Mouse (Mus musculus) myocyte (in vitro differentiated cells): ENCODE measurements around the gene Spon1. TPM values are rescaled to one million over a fixed set of nuclear protein-coding genes. Genes with fewer than 3 reads are reported as not detected.

Experiments
- H3K27me3 ChIP-seq: one replicate; pipeline ENCODE4 v1.6.1; 2011; ENCODE audit not compliant: control insufficient read depth, insufficient read depth, insufficient read length
- H3K36me3 ChIP-seq: one replicate; pipeline ENCODE4 v1.6.1; 2011; ENCODE audit not compliant: control insufficient read depth, insufficient read depth
- H3K4me2 ChIP-seq: one replicate; pipeline ENCODE4 v1.6.1; 2011; ENCODE audit warnings: low read depth, control low read depth
- H3K4me3 ChIP-seq: one replicate; pipeline ENCODE4 v1.5.1; 2011; ENCODE audit warnings: mild to moderate bottlenecking, control low read depth, moderate library complexity
- H3K79me2 ChIP-seq: one replicate; pipeline ENCODE4 v1.6.1; 2011; ENCODE audit not compliant: control insufficient read depth, insufficient read depth
- H3ac ChIP-seq: one replicate; pipeline ENCODE4 v1.6.1; 2011; ENCODE audit not compliant: control insufficient read depth, insufficient read length
- CEBPB ChIP-seq: IDR thresholded peaks from 2 replicates; pipeline ENCODE4 v1.6.1; 2011; ENCODE audit warnings: mild to moderate bottlenecking, moderate library complexity; ENCODE audit not compliant: poor library complexity, insufficient read depth, severe bottlenecking
- E2F4 ChIP-seq: IDR thresholded peaks from one replicate; pipeline ENCODE4 v1.6.1; 2011; ENCODE audit warnings: mild to moderate bottlenecking, control low read depth, moderate library complexity; ENCODE audit not compliant: insufficient read depth
- MAX ChIP-seq: IDR thresholded peaks from one replicate; pipeline ENCODE4 v1.6.1; 2011; ENCODE audit warnings: low read depth, mild to moderate bottlenecking, control low read depth
- MYOD1 ChIP-seq, 3 experiments: IDR thresholded peaks; one replicate each; pipeline ENCODE4 v1.6.1; 2011; ENCODE audit warnings: control low read depth in 2 of 3, low read depth in 2 of 3, mild to moderate bottlenecking in 2 of 3, moderate library complexity in 1 of 3; ENCODE audit not compliant: insufficient read length in 2 of 3, control insufficient read depth in 1 of 3
- MYOG ChIP-seq, 3 experiments: IDR thresholded peaks; one replicate each; pipeline ENCODE4 v1.6.1; 2011; ENCODE audit warnings: control low read depth in 2 of 3, low read depth in 2 of 3, mild to moderate bottlenecking in 2 of 3; ENCODE audit not compliant: insufficient read length in 2 of 3, control insufficient read depth in 1 of 3, insufficient read depth in 1 of 3
- POLR2A ChIP-seq: IDR thresholded peaks from one replicate; pipeline ENCODE4 v1.6.1; 2011; ENCODE audit warnings: low read depth, mild to moderate bottlenecking, control low read depth, moderate library complexity; ENCODE audit not compliant: insufficient read length
- POLR2AphosphoS2 ChIP-seq: IDR thresholded peaks from one replicate; pipeline ENCODE4 v1.6.1; 2011; ENCODE audit warnings: low read depth, control low read depth; ENCODE audit not compliant: insufficient read length
- REST ChIP-seq: IDR thresholded peaks from one replicate; pipeline ENCODE4 v1.6.1; 2011; ENCODE audit warnings: mild to moderate bottlenecking, control low read depth, moderate library complexity; ENCODE audit not compliant: insufficient read depth, insufficient read length
- SRF ChIP-seq: IDR thresholded peaks from one replicate; pipeline ENCODE4 v1.6.1; 2011; ENCODE audit warnings: low read depth; ENCODE audit not compliant: control insufficient read depth, insufficient read length
- TCF12 ChIP-seq: IDR thresholded peaks from one replicate; pipeline ENCODE4 v1.6.1; 2011; ENCODE audit warnings: mild to moderate bottlenecking, control low read depth; ENCODE audit not compliant: poor library complexity, insufficient read depth, severe bottlenecking
- TCF3 ChIP-seq: IDR thresholded peaks from one replicate; pipeline ENCODE4 v1.6.1; 2011; ENCODE audit warnings: low read depth, control low read depth; ENCODE audit not compliant: insufficient read length
- USF1 ChIP-seq: IDR thresholded peaks from one replicate; pipeline ENCODE4 v1.6.1; 2011; ENCODE audit warnings: low read depth, mild to moderate bottlenecking, control low read depth, moderate library complexity
- polyA plus RNA-seq: library from polyadenylated mRNA; unstranded; fragments of >200 nt; fragmentation: generic; extraction: Trizol; gene quantifications from one replicate; pipeline ENCODE4 v1.2.1, GENCODE M21; 2012; ENCODE audit warnings: missing spikeins

The Spon1 gene
- polyA plus RNA-seq, 1 experiment = 0.04 TPM

DNA sequence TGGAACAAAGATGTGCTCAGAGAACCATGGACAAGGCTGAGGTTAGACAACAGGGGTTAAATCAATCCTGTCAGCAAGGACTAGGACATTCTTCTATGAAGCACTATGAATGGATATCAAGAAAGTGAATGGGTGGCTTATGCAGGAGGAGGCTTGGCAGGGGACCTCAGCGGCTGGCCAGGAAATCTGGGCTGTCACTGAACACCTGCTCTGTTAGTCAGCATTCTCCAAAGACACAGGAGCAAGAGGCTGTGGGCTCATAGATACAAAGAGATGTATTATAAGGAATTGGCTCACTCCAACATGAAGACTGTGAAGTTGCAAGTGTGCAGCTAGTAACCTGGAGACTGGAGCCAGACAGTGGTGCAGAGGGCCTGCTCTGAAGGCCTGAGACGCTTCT, 154.3 kb downstream of the Spon1 start:
- TF ChIP-seq E2F4 = no peak
- TF ChIP-seq MAX = no peak
- no peak for TF ChIP-seq TCF12
- no peak for TF ChIP-seq MYOD1 (IDR thresholded peaks at IDR 0.05; ENCODE audit: control insufficient read depth in 1 of 3, insufficient read length in 2 of 3, low read depth in 2 of 3)
- TF ChIP-seq TCF3 = no peak
- TF ChIP-seq USF1 = no peak
- TF ChIP-seq POLR2A = no peak
- TF ChIP-seq SRF = no peak
- TF ChIP-seq REST = no peak
- no peak for TF ChIP-seq MYOG (IDR thresholded peaks at IDR 0.05; ENCODE audit: control insufficient read depth in 1 of 3, insufficient read depth in 1 of 3, insufficient read length in 2 of 3, low read depth in 2 of 3)
- TF ChIP-seq POLR2AphosphoS2 = no peak
- TF ChIP-seq CEBPB = no peak
- no peaks in the 10 kb centered on the region for H3K36me3 ChIP-seq

GRCm38 (mm10) chr7:113924561-113924960, 158.8 kb downstream of the Spon1 start:
- no peak overlapping the region for H3ac ChIP-seq
- H3K27me3 ChIP-seq = no peaks in the 10 kb centered on the region
- TF ChIP-seq MAX = no peak
- no peak for TF ChIP-seq POLR2A
- no peak for TF ChIP-seq REST
- TF ChIP-seq USF1 = no peak
- no peak for TF ChIP-seq TCF12
- no peak for TF ChIP-seq E2F4
- no peak for TF ChIP-seq SRF
- no peak for TF ChIP-seq TCF3
- TF ChIP-seq MYOG (IDR thresholded peaks at IDR 0.05; ENCODE audit: control insufficient read depth in 1 of 3, insufficient read depth in 1 of 3, insufficient read length in 2 of 3, low read depth in 2 of 3) = no peak
- TF ChIP-seq POLR2AphosphoS2 = no peak
- no peak for TF ChIP-seq CEBPB
- TF ChIP-seq MYOD1 (IDR thresholded peaks at IDR 0.05; ENCODE audit: control insufficient read depth in 1 of 3, insufficient read length in 2 of 3, low read depth in 2 of 3) = no peak
- H3K4me2 ChIP-seq = no peak overlapping the region
- no peak overlapping the region for H3K4me3 ChIP-seq
- H3K36me3 ChIP-seq = no peaks in the 10 kb centered on the region
- no peaks in the 10 kb centered on the region for H3K79me2 ChIP-seq

More for the DNA sequence above, 154.3 kb downstream of the Spon1 start:
- Histone ChIP-seq H3K79me2 (no peaks in the 10 kb centered on the region), H3K4me2 (no peak overlapping the region), H3ac (no peak overlapping the region), H3K27me3 (no peaks in the 10 kb centered on the region), H3K4me3 (no peak overlapping the region)

DNA sequence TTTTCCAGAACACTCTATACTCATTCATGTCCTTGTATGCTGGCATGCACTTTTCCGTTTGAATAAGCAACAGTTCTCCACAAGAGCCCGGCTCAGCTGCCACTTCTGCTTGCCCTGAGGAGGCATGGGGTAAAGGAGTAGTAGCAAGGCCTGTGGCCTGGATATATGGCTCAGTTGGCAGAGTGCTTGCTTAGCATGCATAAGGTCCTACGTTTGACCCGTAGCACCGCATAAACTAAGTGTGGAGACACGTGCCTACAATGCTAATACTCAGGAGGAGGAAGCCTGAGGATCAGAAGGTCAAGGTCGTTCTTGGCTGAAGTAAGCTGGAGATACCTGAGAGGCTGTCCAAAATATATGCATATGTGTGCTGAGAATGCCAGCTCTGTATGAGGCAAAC, 185.1 kb downstream of the Spon1 start:
- H3K4me2 ChIP-seq = peak overlapping the region; percentile 24
- no peaks in the 10 kb centered on the region for H3K36me3 ChIP-seq
- H3K79me2 ChIP-seq = no peaks in the 10 kb centered on the region
- no peak overlapping the region for H3ac ChIP-seq
- H3K27me3 ChIP-seq = no peaks in the 10 kb centered on the region
- TF ChIP-seq POLR2A (no peak), MYOD1 (IDR thresholded peaks at IDR 0.05; ENCODE audit: control insufficient read depth in 1 of 3, insufficient read length in 2 of 3, low read depth in 2 of 3) (no peak), REST (no peak), MYOG (IDR thresholded peaks at IDR 0.05; ENCODE audit: control insufficient read depth in 1 of 3, insufficient read depth in 1 of 3, insufficient read length in 2 of 3, low read depth in 2 of 3) (no peak), CEBPB (no peak), USF1 (no peak), POLR2AphosphoS2 (no peak), TCF3 (no peak)
- no peak overlapping the region for H3K4me3 ChIP-seq

- Histone ChIP-seq H3K4me2 (no peak overlapping the region), H3ac (no peak overlapping the region), H3K4me3 (no peak overlapping the region), H3K36me3 (no peaks in the 10 kb centered on the region), H3K27me3 (no peaks in the 10 kb centered on the region), H3K79me2 (no peaks in the 10 kb centered on the region)
- no peak for TF ChIP-seq REST
- no peak for TF ChIP-seq MAX
- no peak for TF ChIP-seq TCF12
- no peak for TF ChIP-seq E2F4
Measured at GRCm38 (mm10) chr7:113955431-113955830, 189.6 kb downstream of the Spon1 start.

- no peak for TF ChIP-seq REST
- TF ChIP-seq MYOD1 (IDR thresholded peaks at IDR 0.05; ENCODE audit: control insufficient read depth in 1 of 3, insufficient read length in 2 of 3, low read depth in 2 of 3) = no peak
- no peak for TF ChIP-seq E2F4
- no peak for TF ChIP-seq USF1
- TF ChIP-seq MAX = no peak
- TF ChIP-seq POLR2AphosphoS2 = no peak
- no peak overlapping the region for H3K4me2 ChIP-seq
- H3K79me2 ChIP-seq = no peaks in the 10 kb centered on the region
- H3K36me3 ChIP-seq = no peaks in the 10 kb centered on the region
- no peak overlapping the region for H3K4me3 ChIP-seq
- H3K27me3 ChIP-seq = peaks cover 12% of the 10 kb centered on the region
- no peak overlapping the region for H3ac ChIP-seq
Measured at GRCm38 (mm10) chr7:113960841-113961499, 195.2 kb downstream of the Spon1 start.
